Mouse (Mus musculus) midbrain, postnatal 0 days (tissue): ENCODE results near the gene Nktr. TPM values are rescaled to one million over a fixed set of nuclear protein-coding genes. Genes with fewer than 3 reads are reported as not detected.

ENCODE experiments used
- ATAC-seq: fragments of 200-750 bp; cut with Nextera tagmentation; 2 replicates; pipeline ENCODE4 v1.8.0; 2017; ENCODE audit warnings: moderate number of reproducible peaks, mild to moderate bottlenecking, moderate TSS enrichment, moderate library complexity; ENCODE audit not compliant: low FRiP score
- DNase-seq: peaks from one replicate; pipeline ENCODE4 v3.0.0-alpha.2; 2015; ENCODE audit warnings: low spot score
- H3K27ac ChIP-seq: fragments of 300-500 bp; sonication (generic); 2 replicates; pipeline ENCODE4 v1.5.1; 2014; ENCODE audit warnings: low read depth, mild to moderate bottlenecking, low read length, mixed read lengths
- H3K27me3 ChIP-seq: fragments of 300-500 bp; sonication (generic); 2 replicates; pipeline ENCODE4 v1.6.1; 2014; ENCODE audit warnings: low read length, control low read depth, mixed read lengths; ENCODE audit not compliant: insufficient read depth
- H3K36me3 ChIP-seq: fragments of 300-500 bp; sonication (generic); 2 replicates; pipeline ENCODE4 v1.6.1; 2014; ENCODE audit warnings: low read length, control low read depth, mixed read lengths; ENCODE audit not compliant: insufficient read depth
- H3K4me1 ChIP-seq: fragments of 300-500 bp; sonication (generic); 2 replicates; pipeline ENCODE4 v1.6.1; 2014; ENCODE audit warnings: mild to moderate bottlenecking, control low read depth, antibody characterized with exemption, low read length, mixed read lengths; ENCODE audit not compliant: insufficient read depth
- H3K4me2 ChIP-seq: fragments of 300-500 bp; sonication (generic); 2 replicates; pipeline ENCODE4 v1.6.1; 2014; ENCODE audit warnings: low read depth, mild to moderate bottlenecking, low read length, mixed read lengths; ENCODE audit not compliant: poor library complexity, severe bottlenecking
- H3K4me3 ChIP-seq: fragments of 300-500 bp; sonication (generic); 2 replicates; pipeline ENCODE4 v1.5.1; 2014; ENCODE audit warnings: low read depth, mild to moderate bottlenecking, low read length, moderate library complexity
- H3K9ac ChIP-seq: fragments of 300-500 bp; sonication (generic); replicated peaks from 2 replicates; pipeline ENCODE4 v1.6.1; 2014; ENCODE audit warnings: mild to moderate bottlenecking, low read length, moderate library complexity, mixed read lengths; ENCODE audit not compliant: poor library complexity, severe bottlenecking
- H3K9me3 ChIP-seq: fragments of 300-500 bp; sonication (generic); 2 replicates; pipeline ENCODE4 v1.6.1; 2016; ENCODE audit warnings: low read length, control low read depth
- CTCF ChIP-seq: IDR thresholded peaks from 2 replicates; pipeline ENCODE4 v1.5.1; 2016; ENCODE audit warnings: antibody characterized with exemption, mild to moderate bottlenecking
- WGBS: fragments of 180-500 bp; shearing (Covaris S2); extraction: QIAGEN DNeasy Blood & Tissue Kit; methylation state at CpG from one replicate; pipeline ENCODE4 v1.1.7; 2014; 5-methylcytosine and 5-hydroxymethylcytosine counted together
- polyA plus RNA-seq: library from polyadenylated mRNA; unstranded; fragments of >200 nt; fragmentation: Nextera tagmentation; extraction: Ambion mirVana; gene quantifications from 2 replicates; pipeline ENCODE4 v1.2.1, GENCODE M21; 2015
- total RNA-seq: library from RNA; depleted of rRNA; stranded (reverse); fragments of >200 nt; gene quantifications from 2 replicates; pipeline ENCODE4 v1.2.3, GENCODE M21; 2014

Gene Nktr
- total and polyA plus RNA-seq, 2 experiments from 2014 or later, result 50.7 to 71.4 TPM

DNA sequence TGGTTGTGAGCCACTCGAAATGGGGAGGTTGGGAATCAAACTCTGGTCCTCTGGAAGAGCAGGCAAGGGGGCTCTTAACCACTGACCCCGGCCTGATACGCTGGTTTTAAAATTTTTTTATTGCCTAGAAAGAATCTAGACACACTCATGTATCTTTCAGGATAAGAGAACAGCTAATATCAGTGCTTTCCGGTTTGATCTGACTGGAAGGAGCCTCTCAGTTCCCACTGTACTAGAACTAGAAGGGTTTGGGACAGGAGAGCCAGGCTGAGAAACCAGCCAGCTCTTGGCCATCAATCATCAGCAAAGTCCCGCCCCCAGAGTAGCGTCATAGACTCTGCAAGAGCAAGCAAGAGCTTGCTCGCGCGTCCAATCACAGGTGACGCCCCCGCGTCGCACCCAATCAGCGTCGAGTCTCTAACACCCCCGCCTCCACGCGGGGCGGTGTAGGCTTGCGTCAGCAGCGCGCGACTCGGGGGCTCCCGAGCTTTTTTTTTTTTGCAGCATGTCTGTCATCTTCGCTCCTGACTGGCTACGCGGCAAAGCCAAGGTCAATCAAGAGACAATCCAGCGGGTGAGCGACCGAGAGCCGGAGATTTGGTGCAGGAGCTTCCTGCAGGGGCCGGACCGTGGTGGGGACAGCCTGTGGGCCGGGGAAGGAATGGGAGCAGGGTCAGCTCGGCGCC, 8.9 kb upstream of the Nktr start, which contains the start of gene Ss18l2:
TSS of gene Ss18l2 (plus strand) at position 432 of the 686 bp plus-strand sequence.
- Histone ChIP-seq H3K27ac (peak within 1 kb of the TSS; percentile 92), H3K4me1 (peaks cover 11% of the 10 kb centered on the region; the same call in 1 of the 2 replicates), H3K27me3 (peaks cover 3% of the 10 kb centered on the region; the same call in 1 of the 2 replicates), H3K9me3 (no peaks in the 10 kb centered on the region), H3K4me3 (peak within 1 kb of the TSS; percentile 89), H3K4me2 (peak within 1 kb of the TSS; percentile 78), H3K9ac (peak within 1 kb of the TSS; percentile 93), H3K36me3 (no peaks in the 10 kb centered on the region; the same call in 1 of the 2 replicates)
- TF ChIP-seq CTCF, result no peak
- peak; percentile 100 for DNase-seq
- whole genome bisulfite sequencing, result 5% methylated on average over 37 of the region's 37 CpGs
- peak; percentile 100 for ATAC-seq

GRCm38 (mm10) chr9:121710584-121710975, 8.4 kb upstream of the Nktr start:
- 0 out of 2 replicates have a peak, but pooled peaks have one; percentile 14 for ATAC-seq
- H3K27ac ChIP-seq, result peak overlapping the region; percentile 92
- H3K9ac ChIP-seq, result peak overlapping the region; percentile 93
- WGBS, result under 1% methylated on average over 18 of the region's 18 CpGs
- no peaks in the 10 kb centered on the region; the same call in 1 of the 2 replicates for H3K36me3 ChIP-seq
- H3K9me3 ChIP-seq, result no peaks in the 10 kb centered on the region
- H3K27me3 ChIP-seq, result peaks cover 3% of the 10 kb centered on the region; the same call in 1 of the 2 replicates
- peak overlapping the region; percentile 89 for H3K4me3 ChIP-seq
- no peak for DNase-seq
- H3K4me2 ChIP-seq, result peak overlapping the region; percentile 78
- no peak for TF ChIP-seq CTCF
- H3K4me1 ChIP-seq, result peaks cover 9% of the 10 kb centered on the region; the same call in 1 of the 2 replicates

DNA sequence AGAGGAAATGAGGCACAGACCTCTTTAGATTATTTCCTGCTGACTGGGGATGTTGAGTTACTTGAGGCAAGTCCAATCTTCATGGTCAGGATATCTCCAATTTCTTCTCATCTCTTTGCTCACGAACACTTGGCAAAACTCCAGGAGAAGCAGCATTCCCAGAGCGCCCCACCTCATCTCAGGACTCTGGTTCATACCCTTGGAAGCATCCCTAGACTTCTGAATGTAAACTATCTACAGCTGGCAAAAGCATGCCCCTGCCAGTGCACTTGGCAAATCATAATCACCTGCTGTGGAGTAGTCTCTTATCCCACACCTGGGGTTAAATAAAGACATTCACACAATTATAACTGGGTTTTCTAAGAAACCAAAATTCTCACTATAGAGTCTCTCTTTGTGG, 1.9 kb upstream of the Nktr start:
- H3K4me2 ChIP-seq, result no peak overlapping the region
- H3K36me3 ChIP-seq, result no peaks in the 10 kb centered on the region; the same call in 1 of the 2 replicates
- H3K9ac ChIP-seq, result no peak overlapping the region
- H3K27ac ChIP-seq, result no peak overlapping the region
- no peak for TF ChIP-seq CTCF
- no peaks in the 10 kb centered on the region for H3K27me3 ChIP-seq
- H3K9me3 ChIP-seq, result no peaks in the 10 kb centered on the region
- DNase-seq, result no peak
- no peak overlapping the region for H3K4me3 ChIP-seq
- no peak for ATAC-seq
- H3K4me1 ChIP-seq, result peaks cover 6% of the 10 kb centered on the region; the same call in 1 of the 2 replicates
- WGBS, result 89% methylated on average over 2 of the region's 2 CpGs

- no peak for TF ChIP-seq CTCF
- H3K27me3 ChIP-seq, result no peaks in the 10 kb centered on the region
- peak overlapping the region; percentile 48 for H3K4me2 ChIP-seq
- peak overlapping the region; percentile 94 for H3K4me3 ChIP-seq
- no peaks in the 10 kb centered on the region; the same call in 1 of the 2 replicates for H3K36me3 ChIP-seq
- 71% methylated on average over 15 of the region's 15 CpGs for WGBS
- H3K4me1 ChIP-seq, result peaks cover 6% of the 10 kb centered on the region; the same call in 1 of the 2 replicates
- DNase-seq, result no peak
- peak overlapping the region; percentile 61 for H3K9ac ChIP-seq
- no peaks in the 10 kb centered on the region for H3K9me3 ChIP-seq
- H3K27ac ChIP-seq, result peak overlapping the region; percentile 89
- peak; percentile 7 for ATAC-seq
Measured at GRCm38 (mm10) chr9:121718070-121718705, 781 bp upstream of the Nktr start.

- peak; percentile 38 for DNase-seq
- Histone ChIP-seq H3K9ac (peak overlapping the region; percentile 97), H3K9me3 (no peaks in the 10 kb centered on the region), H3K4me1 (peaks cover 6% of the 10 kb centered on the region; the same call in 1 of the 2 replicates), H3K27me3 (no peaks in the 10 kb centered on the region), H3K4me3 (peak overlapping the region; percentile 94), H3K4me2 (peak overlapping the region; percentile 83), H3K27ac (peak overlapping the region; percentile 97), H3K36me3 (no peaks in the 10 kb centered on the region)
- under 1% methylated on average over 59 of the region's 87 CpGs for WGBS
- no peak for TF ChIP-seq CTCF
- peak; percentile 66 for ATAC-seq
Measured at GRCm38 (mm10) chr9:121719347-121720331, 670 bp downstream of the Nktr start.
